Mouse (Mus musculus) G1E (cell line): ENCODE data around the gene Aacs. TPM values are rescaled to one million over a fixed set of nuclear protein-coding genes. Genes with fewer than 3 reads are reported as not detected.

Source experiments
- ATAC-seq: 2 replicates; pipeline ENCODE4 v1.8.0; 2016; ENCODE audit warnings: mild to moderate bottlenecking; ENCODE audit not compliant: insufficient number of reproducible peaks, poor library complexity, low FRiP score, severe bottlenecking; ENCODE audit errors: extremely low read depth
- DNase-seq: peaks from one replicate; pipeline ENCODE4 v3.0.0; 2012; ENCODE audit warnings: low spot score
- H3K27me3 ChIP-seq: 2 replicates; pipeline ENCODE4 v1.6.1; 2012; ENCODE audit warnings: mild to moderate bottlenecking, low read length, inconsistent platforms; ENCODE audit not compliant: insufficient read depth
- H3K36me3 ChIP-seq: replicated peaks from 2 replicates; pipeline ENCODE3; 2012; ENCODE audit warnings: mild to moderate bottlenecking, inconsistent platforms
- H3K4me1 ChIP-seq: 2 replicates; pipeline ENCODE4 v1.6.1; 2012; ENCODE audit warnings: low read depth, low read length, inconsistent platforms, mixed read lengths; ENCODE audit not compliant: insufficient read depth
- H3K4me3 ChIP-seq: 2 replicates; pipeline ENCODE4 v1.5.1; 2012; ENCODE audit warnings: low read depth, mild to moderate bottlenecking, inconsistent platforms, low read length, moderate library complexity, mixed read lengths
- H3K9me3 ChIP-seq: replicated peaks from 2 replicates; pipeline ENCODE4 v1.6.1; 2012; ENCODE audit warnings: inconsistent platforms
- CTCF ChIP-seq: IDR thresholded peaks from 2 replicates; pipeline ENCODE4 v1.5.1; 2012; ENCODE audit warnings: low read depth, low read length, inconsistent platforms, mixed read lengths
- GATA1 ChIP-seq: IDR thresholded peaks from 2 replicates; pipeline ENCODE4 v1.6.1; 2012; ENCODE audit warnings: borderline replicate concordance, low read length, inconsistent platforms, mixed read lengths
- GATA2 ChIP-seq: IDR thresholded peaks from 2 replicates; pipeline ENCODE4 v1.6.1; 2012; ENCODE audit warnings: low read depth, low read length, inconsistent platforms, borderline replicate concordance
- POLR2AphosphoS5 ChIP-seq: IDR thresholded peaks from 2 replicates; pipeline ENCODE4 v1.6.1; 2012; ENCODE audit warnings: low read depth, low read length, inconsistent platforms; ENCODE audit not compliant: insufficient replicate concordance
- TAL1 ChIP-seq: conservative IDR thresholded peaks from 2 replicates; pipeline ENCODE4 v1.6.1; 2012; ENCODE audit warnings: low read depth, low read length, inconsistent platforms, mixed read lengths
- polyA plus RNA-seq: library from polyadenylated mRNA; stranded (reverse); fragments of >175 nt; gene quantifications from 2 replicates; pipeline ENCODE4 v1.2.3, GENCODE M21; 2012
- total RNA-seq, 2 experiments: library from RNA; stranded (forward) in 1 of 2; stranded (reverse) in 1 of 2; fragments of 200-1000 nt in 1 of 2; fragments of >200 nt in 1 of 2; fragmentation: Nextera tagmentation in 1 of 2; gene quantifications; 2 replicates each; pipeline ENCODE4 v1.2.3; 2014 to 2017

Aacs gene
- total and polyA plus RNA-seq, 3 experiments, result 4.4 to 27.1 (median 15.7) TPM

GRCm38 (mm10) chr5:125495655-125496054 lies 20.0 kb downstream of the Aacs start:
- DNase-seq (no peak), ATAC-seq (no peak)
- H3K27me3 ChIP-seq, result no peaks in the 10 kb centered on the region
- H3K4me3 ChIP-seq, result no peak overlapping the region
- no peaks in the 10 kb centered on the region for H3K9me3 ChIP-seq
- H3K4me1 ChIP-seq, result peaks cover 2% of the 10 kb centered on the region; the same call in 1 of the 2 replicates
- TF ChIP-seq GATA2 (no peak), CTCF (no peak), POLR2AphosphoS5 (no peak), GATA1 (no peak), TAL1 (no peak)
- H3K36me3 ChIP-seq, result peaks cover 70% of the 10 kb centered on the region

GRCm38 (mm10) chr5:125497821-125498600 lies 22.4 kb downstream of the Aacs start:
- peak; percentile 60 for DNase-seq

GRCm38 (mm10) chr5:125501505-125501904 lies 25.9 kb downstream of the Aacs start:
- TF ChIP-seq CTCF (no peak), GATA1 (no peak), POLR2AphosphoS5 (no peak), GATA2 (no peak), TAL1 (no peak)
- DNase-seq, result no peak
- Histone ChIP-seq H3K36me3 (peaks cover 77% of the 10 kb centered on the region), H3K4me3 (no peak overlapping the region), H3K27me3 (no peaks in the 10 kb centered on the region), H3K4me1 (peaks cover 5% of the 10 kb centered on the region; the same call in 1 of the 2 replicates), H3K9me3 (no peaks in the 10 kb centered on the region)
- ATAC-seq, result no peak

More at GRCm38 (mm10) chr5:125497821-125498600, 22.4 kb downstream of the Aacs start:
- Histone ChIP-seq H3K9me3 (no peaks in the 10 kb centered on the region), H3K27me3 (no peaks in the 10 kb centered on the region), H3K4me3 (no peak overlapping the region), H3K36me3 (peaks cover 72% of the 10 kb centered on the region), H3K4me1 (peaks cover 6% of the 10 kb centered on the region)
- peak; percentile 73 for ATAC-seq
- TF ChIP-seq CTCF, result 0 out of 2 replicates have a peak, but pooled peaks have one; percentile 24
- no peak for TF ChIP-seq POLR2AphosphoS5

GRCm38 (mm10) chr5:125502186-125502585 lies 26.6 kb downstream of the Aacs start:
- Histone ChIP-seq H3K4me3 (no peak overlapping the region), H3K4me1 (peaks cover 5% of the 10 kb centered on the region; the same call in 1 of the 2 replicates), H3K9me3 (no peaks in the 10 kb centered on the region), H3K27me3 (no peaks in the 10 kb centered on the region), H3K36me3 (peaks cover 81% of the 10 kb centered on the region)
- no peak for TF ChIP-seq CTCF
- TF ChIP-seq GATA1, result no peak
- TF ChIP-seq TAL1, result no peak
- TF ChIP-seq POLR2AphosphoS5, result no peak
- TF ChIP-seq GATA2, result no peak
- DNase-seq, result no peak
- no peak for ATAC-seq

GRCm38 (mm10) chr5:125503628-125504027 lies 28.0 kb downstream of the Aacs start:
- H3K4me1 ChIP-seq, result peaks cover 5% of the 10 kb centered on the region; the same call in 1 of the 2 replicates
- no peak for ATAC-seq
- no peaks in the 10 kb centered on the region for H3K9me3 ChIP-seq
- no peaks in the 10 kb centered on the region for H3K27me3 ChIP-seq
- peaks cover 85% of the 10 kb centered on the region for H3K36me3 ChIP-seq
- TF ChIP-seq POLR2AphosphoS5 (no peak), TAL1 (no peak), GATA1 (no peak), GATA2 (no peak), CTCF (no peak)
- H3K4me3 ChIP-seq, result no peak overlapping the region
- DNase-seq, result no peak

GRCm38 (mm10) chr5:125504692-125505091 lies 29.1 kb downstream of the Aacs start:
- Histone ChIP-seq H3K27me3 (no peaks in the 10 kb centered on the region), H3K4me3 (no peak overlapping the region), H3K36me3 (peaks cover 84% of the 10 kb centered on the region), H3K9me3 (no peaks in the 10 kb centered on the region), H3K4me1 (peaks cover 5% of the 10 kb centered on the region; the same call in 1 of the 2 replicates)
- ATAC-seq (no peak), DNase-seq (no peak)
- TF ChIP-seq TAL1, result no peak
- no peak for TF ChIP-seq CTCF
- no peak for TF ChIP-seq GATA1
- no peak for TF ChIP-seq POLR2AphosphoS5
- no peak for TF ChIP-seq GATA2

GRCm38 (mm10) chr5:125505968-125506367 lies 30.4 kb downstream of the Aacs start:
- DNase-seq (no peak), ATAC-seq (no peak)
- H3K9me3 ChIP-seq, result no peaks in the 10 kb centered on the region
- H3K27me3 ChIP-seq, result no peaks in the 10 kb centered on the region
- no peak overlapping the region for H3K4me3 ChIP-seq
- no peak for TF ChIP-seq TAL1
- no peak for TF ChIP-seq POLR2AphosphoS5
- TF ChIP-seq GATA2, result no peak
- TF ChIP-seq GATA1, result no peak
- TF ChIP-seq CTCF, result no peak
- H3K4me1 ChIP-seq, result peaks cover 5% of the 10 kb centered on the region; the same call in 1 of the 2 replicates
- peaks cover 83% of the 10 kb centered on the region for H3K36me3 ChIP-seq
